Mouse (Mus musculus) cerebellum, adult 9-10 months (tissue): ENCODE results near the gene Extl1.
"Not testable (repeated sequence)": the region's sequence is repeated elsewhere in the genome, so short reads cannot be mapped to it uniquely, and the experiment has no call there.

Source experiments
- DNase-seq: peaks from one replicate; pipeline ENCODE4 v3.0.0; 2022

Extl1 gene

DNA sequence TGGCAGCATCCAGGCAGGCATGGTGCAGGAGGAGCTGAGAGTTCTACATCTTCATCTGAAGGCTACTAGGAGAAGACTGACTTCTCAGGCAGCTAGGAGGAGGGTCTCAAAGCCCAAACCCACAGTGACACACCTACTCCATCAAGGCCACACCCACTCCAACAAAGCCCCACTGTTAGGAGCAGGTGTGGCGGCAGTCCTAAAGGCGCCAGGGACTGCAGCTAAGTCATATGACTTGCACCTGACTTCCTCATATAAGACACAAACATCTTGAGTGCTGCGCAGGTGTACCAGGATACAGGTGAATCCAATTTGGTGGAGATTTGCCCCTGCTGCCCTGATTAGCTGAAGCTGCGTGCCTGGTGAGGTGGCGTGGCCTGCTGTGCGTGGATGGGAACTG is at the start of gene Extl1:
Gene Extl1 (minus strand): TSS at position 101 of the 400 bp plus-strand sequence.
- not testable (repeated sequence) for DNase-seq

DNA sequence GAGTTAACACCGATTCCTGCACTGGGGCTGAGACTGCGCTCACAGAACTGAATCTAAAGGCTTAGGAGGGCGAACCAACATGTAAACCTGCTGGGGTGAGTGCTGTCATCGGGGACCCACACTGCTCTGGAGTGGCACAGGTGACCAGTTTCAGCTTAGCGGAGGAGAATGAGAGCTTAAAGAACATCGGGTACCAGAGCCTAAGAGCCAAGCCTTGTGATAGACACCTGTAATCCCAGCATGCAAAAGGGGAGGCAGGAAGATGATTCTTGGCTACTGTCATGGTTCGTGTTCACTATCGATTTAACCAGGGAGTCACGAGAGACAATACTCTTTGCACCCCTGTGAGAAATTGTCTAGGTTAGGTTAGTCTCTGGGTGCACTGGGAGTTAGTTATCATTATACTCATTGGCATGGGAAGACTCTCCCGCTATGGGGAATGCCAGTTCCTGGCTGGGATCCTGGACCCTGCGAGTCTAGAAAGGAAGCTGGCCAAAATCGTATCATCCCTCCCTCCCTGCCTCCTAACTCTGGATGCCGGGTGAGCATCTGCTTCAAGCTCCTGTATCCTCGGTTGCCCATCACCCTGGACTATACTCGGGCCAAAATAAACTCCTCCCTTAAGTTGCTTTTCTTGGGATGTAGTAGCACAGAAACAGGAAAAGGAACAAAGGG is 49.2 kb upstream of the Extl1 start:
- DNase-seq = peak; percentile 76

DNA sequence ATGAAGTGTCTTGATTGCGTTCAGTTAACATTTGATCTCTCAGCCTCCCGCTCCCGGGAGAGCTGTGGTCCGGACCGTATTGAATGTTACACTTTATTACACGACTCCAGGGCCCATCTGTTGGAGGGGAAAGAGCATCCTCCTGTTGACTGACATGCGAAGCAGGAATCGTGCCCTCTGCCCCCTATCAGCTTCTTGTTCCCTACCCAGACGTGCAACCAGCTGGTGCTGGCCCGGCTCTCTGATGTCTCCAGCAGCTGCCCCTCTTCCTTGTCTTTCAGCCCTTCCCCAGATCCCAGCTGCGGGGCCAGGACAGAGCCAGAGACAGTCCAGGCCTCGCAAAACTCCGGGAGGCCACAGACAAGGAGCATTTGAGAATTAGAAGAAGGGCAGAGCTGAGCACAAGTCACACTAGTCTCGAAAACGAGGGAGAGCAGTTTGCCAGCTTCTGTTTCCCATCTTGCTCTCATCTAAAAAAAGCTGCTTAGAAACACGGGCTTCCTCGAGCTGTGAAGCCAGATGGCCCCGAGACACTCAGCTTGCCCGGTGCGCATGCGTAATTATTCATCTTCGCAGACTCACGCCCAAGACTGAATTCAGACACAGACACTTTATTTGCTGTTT is 46.8 kb upstream of the Extl1 start:
- peak; percentile 92 for DNase-seq

DNA sequence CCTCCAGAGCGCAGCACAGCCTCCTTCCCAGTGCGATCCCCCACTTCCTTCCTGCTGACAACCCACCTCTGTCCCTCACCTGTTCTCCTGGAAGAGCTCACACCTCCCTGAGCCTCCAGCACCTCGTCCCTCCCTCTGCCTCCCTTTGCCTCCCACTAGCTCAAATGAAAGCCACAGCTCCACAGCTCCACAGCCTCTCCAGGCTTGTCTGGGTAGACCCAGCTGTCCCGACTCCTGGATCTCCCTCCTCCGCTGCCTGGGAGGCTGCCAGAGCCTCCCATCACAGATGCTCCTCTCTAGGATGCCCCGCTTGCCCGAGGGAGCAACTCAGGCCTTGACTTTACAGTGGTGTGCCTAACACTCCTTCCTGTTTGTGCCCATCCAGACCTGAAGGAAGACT is 41.4 kb upstream of the Extl1 start:
- DNase-seq = no peak

DNA sequence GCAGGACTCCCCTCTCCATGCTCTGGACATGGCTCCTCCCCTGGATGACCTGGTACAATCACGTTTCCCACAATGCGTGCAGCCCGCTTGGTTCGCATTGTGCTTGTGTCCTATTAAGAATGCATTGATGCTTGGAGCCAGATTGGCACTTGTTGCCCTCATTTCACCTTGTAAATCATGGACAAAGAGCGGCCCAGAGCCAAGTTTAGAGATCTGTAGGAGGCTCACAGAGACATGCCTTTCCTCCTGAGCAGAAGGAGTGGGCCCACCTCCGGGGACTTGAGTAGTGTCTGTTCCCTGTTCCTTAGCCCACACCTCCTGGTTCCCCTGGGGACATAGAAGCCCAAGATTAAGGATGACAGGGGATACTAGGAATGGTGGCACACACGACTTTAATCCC is 40.3 kb upstream of the Extl1 start:
- DNase-seq = no peak

DNA sequence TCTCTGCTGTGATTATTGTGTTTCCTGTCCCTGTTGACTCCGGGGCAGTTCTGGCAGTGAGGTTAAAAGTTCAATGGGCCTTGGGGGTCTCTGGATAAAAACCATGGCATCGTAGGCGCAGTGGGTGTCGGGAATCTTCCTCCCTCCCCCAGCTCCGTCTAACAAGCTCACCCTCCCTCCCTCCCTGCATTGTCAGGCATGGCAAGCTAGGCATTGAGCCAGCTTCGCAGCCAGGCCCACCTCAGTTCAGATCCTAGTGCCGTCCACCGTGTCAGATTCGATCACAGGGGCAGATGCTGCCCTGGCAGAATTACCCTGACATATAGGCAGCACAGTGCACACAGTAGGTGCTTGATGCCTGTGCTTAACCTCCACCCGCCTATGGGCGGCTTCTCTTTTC is 38.3 kb upstream of the Extl1 start:
- no peak for DNase-seq

DNA sequence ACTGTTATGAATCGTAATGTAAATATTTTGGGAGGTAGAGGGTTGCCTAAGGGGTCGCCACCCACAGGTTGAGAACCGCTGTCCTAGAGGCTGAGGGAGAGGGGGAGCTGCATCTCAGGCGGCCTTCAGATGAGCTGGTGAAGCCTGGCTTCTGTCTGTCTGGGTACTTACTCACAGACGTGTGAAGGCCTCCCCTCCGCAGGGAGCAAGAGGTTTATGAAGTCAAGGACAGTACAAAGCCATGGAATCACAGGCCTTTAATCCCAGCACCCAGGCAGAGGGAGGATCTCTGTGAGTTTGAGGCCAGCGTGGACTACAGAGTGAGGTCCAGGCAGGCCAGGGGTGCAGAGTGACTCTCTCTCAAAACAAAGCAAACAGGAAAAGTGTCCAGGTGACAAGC is 33.5 kb upstream of the Extl1 start:
- no peak for DNase-seq

DNA sequence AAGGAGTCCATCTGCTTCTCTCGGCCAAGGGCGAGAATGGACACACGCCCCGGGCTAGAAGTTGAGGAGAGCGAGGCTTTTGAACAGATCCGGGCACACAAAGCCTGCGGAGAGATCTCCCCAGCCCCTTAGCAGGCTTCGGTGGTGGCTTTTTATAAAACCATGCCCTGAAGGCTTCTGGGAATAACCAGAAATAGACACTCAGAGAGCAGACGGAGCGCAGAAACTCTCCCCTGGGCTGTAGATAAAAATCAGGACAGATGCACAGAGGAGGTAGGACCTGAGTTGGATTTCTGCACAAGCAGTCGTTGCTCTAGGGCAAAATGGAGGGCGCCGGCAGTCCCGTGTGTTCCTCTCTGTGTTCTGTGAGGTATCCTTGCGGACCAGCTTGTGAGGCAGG is 33.0 kb upstream of the Extl1 start:
- DNase-seq = no peak

DNA sequence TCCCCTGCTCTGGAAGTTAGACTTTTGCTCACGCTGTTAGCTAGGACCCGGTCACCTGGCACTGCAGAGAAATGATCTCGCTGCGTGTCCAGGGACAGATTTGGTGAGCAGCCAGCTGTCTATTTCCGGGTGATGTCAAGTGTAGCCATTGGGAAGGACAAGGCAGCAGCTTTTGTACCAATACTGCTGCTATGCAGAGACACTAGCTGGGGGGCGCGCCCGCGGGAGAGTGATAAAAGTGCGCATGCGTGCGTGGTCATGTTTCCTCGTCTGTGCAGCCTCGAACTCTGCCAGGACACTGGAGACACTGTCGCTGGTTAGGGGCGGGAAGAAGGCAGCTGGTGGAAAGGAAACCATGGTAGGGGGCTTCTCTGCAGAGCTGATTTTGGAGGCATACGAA is 32.5 kb upstream of the Extl1 start:
- peak; percentile 71 for DNase-seq

DNA sequence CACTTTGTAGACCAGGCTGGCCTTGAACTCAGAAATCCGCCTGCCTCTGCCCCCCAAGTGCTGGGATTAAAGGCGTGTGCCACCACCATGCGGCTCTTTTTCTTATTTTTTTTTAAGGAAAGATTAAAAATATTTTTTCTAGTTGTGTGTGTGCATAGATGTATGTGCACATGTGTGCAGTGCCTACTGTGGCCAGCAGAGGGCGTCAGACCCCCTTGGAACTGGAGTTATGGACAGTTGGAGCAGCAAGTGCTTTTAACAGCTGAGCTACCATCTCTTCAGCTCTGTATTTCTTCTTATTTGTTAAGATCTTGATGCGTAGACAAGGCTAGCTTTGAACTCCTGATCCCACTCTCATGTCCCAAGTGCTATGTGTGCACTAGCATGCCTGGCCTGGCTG is 25.6 kb upstream of the Extl1 start:
- DNase-seq = no peak

DNA sequence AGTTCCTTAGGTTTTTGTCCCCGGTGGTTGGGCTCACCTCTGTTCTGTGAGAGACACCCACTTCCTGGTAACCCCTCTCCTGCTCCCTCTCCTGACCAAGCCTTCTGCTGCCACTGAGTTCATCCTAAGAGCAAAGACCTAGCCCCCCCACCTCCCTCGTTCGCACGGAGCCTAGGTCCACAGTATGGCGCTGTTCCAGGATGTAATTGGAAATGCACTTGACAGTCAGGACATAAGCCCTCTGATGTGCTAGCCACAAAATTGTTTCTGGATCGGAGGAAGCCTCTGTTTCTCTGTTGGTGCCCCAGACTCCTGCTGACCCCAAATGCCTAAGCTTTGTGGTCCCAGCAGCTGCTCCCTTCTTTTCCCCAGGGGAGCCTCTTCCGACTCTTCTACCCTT is 20.1 kb upstream of the Extl1 start:
- DNase-seq = no peak

DNA sequence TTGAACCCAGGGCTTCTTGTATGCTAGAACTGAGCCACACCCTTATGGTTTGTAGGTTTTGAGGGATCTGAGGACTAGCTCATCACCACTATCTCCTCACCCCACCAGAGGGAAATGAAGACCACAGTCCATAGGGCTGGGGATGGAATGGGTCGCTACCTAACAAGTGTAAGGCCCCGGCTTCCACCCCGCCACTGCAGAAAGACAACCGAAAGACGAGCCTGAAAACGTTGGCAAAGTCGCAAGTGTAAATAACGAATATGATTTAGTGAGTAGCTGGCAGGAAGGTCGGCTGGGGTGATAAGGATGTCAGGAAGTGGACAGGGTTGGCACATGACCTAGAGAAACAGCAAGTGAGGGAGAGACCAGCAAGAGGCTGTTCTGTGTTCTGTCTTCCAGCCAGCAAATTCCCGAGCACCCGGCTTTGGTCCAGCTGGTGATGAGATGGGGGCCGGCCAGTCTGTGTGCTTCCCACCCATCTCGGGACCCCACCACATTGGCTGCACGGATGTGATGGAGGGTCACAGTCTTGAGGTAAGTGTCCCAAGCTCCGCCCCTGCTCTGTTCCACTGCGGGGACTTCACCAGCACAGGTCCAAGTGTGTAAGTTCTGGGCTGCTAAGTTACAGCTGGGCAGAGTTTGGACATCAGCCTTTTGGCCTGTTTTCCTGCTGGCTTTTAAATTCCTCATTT is 19.1 kb upstream of the Extl1 start:
- DNase-seq = no peak

DNA sequence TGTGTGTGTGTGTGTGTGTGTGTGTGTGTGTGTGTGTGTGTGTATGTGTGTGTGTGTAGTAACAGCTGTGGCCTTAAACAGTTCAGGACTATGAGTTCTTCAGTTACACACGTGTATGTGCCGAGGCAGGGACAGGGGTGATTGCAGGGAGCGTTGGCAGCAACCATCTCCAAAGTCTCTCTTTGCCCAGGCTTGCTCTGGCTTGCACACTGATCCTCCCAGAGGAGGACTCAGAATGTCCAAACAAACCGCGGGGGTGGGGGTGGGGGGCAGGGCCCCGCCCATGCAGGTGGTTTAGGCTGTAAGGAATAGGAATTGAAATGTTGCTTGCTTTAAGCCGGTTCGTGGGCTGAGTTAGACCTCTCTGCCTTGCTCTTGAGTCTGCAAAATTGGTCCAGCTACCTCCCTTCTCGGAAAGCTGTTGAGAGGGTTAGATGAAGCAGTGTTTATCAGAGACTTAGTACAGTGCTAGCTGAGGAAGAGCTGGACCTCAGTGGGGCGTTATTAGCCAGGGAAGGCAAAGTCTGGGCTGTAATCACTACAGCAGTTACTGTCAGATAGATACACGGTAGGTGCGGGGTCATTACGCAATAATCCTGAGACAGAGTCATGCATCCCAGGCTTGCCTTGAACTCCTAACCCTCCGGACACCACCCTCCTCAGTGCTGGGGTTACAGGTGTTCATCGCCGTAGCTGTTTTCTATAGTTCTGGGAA is 18.4 kb upstream of the Extl1 start:
- DNase-seq = no peak

DNA sequence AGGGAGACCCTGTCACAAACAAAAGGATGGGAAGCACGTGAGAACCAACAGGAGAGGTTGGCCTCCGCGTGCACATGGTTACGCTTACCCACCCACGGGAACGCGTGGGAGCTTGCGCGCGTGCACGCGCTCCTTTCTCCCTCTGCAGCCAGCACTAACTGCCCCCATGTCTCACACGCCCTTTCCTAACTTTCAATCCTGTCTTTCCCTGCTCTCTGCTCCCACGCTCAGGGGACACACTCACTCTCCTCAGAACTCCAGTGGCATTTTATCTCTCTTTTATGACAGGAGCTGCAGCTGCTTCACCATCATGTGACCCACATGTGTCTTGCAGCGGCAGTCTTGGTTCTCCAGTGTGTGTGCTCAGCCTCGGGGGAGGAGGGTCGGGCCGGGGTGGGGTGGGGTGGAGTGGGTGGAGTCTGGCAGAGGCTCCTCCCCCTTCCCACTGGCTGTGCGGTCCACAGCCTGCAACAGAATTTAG is 17.6 kb upstream of the Extl1 start:
- no peak for DNase-seq

DNA sequence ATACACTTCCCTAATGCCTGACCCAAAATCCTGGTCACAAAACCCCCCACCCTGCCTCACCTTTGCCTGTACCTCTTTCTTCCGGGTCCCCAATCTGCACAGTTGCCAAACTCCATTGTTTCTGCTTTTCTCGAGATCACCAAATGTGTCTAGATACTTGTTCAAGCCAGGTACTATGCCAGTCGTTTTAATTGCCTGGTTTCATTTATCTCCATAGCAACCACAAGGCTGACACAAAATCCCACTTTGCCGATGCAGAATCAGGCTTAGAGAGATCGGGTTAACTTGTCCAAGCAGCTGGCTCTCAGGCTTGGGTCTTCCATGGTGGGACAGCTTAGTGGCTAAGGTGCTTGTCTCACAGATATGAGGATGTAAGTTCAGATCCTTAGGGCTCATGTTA is 16.6 kb upstream of the Extl1 start:
- DNase-seq = no peak

DNA sequence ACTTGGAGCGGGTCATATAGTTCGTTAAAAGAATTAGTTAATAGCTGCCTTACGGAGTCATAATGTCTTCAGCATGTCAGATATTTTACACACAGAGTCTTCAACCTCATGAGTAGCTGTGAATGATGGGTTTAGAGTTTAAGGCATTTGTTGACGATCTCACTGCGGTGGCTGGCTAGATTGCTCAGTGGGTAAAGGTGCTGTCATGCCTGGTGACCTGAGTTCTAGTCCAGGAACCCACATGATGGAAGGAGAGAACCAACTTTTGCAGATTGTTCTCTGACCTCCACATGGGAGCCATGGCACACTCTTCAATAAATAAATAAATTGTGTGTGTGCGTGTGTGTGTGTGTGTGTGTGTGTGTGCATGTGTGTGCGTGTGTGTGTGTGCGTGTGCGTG is 14.1 kb upstream of the Extl1 start:
- DNase-seq = no peak

DNA sequence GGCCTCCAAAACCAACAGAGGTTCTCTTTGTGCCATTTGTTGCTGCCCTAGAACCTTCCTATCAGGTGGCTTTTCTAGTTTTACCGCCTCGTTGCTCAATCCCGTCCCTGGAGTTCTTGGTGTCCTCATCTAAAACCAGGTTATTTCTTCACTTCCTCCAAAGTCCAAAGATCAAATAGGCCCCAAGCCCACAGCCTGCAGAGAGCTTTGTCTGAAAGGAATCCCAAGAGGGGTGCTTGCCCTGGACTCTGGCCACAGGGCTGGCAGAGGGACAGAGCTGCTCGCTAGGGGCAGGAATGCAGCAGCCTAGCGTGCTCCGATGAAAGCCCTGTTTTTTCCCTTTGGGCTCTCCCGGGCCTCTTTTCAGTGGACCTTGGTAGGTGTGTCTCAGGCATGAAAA is 13.5 kb upstream of the Extl1 start:
- DNase-seq = peak; percentile 73

DNA sequence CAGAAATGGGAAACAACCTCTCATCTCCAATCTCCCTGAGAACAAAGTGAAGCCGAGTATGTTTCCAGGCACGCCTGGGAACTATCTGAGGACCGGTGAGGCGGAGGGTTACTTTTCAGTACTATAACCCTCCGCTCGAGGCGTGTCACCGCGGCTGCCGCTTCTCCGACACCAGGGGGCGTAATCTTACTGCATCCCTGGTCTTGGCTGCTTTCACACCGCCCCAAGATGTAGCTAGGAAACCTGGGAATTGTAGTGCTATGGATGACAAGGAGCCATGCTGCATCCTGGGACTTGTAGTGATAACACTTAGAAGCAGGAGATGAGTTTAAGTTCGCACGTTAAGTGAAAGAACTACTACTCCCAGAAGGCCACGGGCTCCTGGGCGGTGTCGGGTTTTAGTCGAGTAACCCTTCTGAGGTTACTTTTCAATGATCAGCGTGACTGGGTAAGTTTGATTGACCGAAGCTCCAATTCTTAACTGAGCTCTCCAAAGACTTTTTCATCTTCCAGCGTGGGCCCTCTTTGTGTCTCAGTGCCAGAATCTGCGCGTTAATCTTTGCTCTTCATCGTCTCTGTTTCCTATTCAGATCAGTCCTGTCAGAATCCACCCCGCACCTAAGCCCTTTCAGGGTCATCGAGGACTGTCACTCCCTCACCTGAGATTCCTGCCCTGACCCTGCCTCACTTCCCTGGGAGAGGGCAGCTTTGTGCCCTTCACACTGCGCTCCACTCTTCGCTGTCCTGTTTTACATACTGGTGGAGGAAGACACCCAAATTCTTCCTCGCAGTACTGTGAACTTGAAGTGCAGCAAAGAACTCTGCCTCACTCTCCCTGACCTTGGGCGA is 12.6 kb upstream of the Extl1 start, which contains the start of gene Pafah2:
Gene Pafah2 (plus strand): TSS at position 344 of the 849 bp plus-strand sequence.
- peak; percentile 100 for DNase-seq

DNA sequence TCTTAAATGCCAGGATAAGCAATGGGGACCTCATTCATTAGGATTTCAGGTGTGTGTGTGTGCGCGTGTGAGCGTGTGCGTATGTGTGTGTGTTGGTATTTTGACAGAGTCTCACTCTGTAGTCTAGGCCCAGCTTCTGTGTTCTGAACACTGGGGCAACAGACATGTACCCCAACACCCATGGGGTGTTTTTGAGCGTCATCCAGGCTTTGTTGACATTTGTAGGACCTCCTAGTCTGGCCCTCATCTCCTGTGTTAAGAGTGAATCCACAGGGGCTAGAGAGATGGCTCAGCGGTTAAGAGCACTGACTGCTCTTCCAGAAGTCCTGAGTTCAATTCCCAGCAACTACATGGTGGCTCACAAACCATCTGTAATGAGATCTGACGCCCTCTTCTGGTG is 11.5 kb upstream of the Extl1 start:
- DNase-seq = peak; percentile 63

DNA sequence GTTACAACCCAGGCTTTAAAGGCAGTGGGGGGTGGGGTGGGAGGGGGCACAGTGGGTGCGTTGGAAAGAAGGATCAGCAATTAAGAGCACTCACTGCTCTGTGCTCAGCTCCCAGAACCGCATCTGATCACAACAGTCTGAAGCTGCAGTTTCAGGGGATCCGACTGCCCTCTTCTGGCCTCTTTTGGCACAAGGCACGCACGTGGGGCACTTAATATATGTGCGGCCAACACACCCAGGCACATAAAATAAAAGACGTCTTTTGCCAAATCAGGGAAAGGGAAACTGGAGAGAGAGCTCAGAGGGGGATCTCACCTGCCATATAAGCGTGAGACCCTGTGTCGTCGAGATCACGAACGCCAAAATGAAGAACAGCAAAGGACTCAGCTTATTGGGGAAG is 9.4 kb upstream of the Extl1 start:
- DNase-seq = no peak

DNA sequence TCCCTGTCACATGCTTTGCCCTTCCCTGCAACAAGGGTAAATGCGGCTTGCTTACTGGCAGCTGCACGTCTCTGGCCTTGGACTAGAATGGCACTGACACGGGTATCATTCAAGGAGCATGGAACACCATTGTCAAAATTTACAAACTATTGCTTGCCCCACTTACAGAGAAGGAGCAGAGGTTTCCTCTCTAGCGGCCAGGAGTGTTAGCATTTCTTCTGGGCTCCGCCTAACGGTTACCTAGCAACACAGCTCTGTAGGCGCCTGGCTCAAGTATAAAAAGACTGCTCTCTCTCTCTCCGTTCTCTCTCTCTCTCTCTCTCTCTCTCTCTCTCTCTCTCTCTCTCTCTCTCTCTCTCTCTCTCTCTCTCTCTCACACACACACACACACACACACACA is 8.9 kb upstream of the Extl1 start:
- DNase-seq = no peak

DNA sequence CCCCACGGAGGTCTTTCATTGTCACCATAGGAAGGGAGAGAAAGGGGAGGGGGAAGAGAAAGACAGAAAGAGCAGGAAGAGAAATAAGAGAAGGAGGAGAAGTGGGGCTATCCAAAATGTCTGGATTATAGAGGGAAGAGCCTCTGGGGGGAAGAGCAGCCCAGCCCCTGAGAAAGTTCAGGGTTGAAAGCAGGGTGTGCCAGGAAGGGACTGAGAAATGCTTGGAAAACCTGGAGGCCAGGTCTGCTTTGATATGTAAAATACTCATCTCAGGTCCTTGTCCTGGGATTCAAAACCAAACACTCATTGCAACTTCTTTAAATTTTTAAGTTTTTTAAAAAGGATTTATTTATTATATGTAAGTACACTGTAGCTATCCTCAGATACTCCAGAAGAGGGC is 8.0 kb upstream of the Extl1 start:
- DNase-seq = no peak

DNA sequence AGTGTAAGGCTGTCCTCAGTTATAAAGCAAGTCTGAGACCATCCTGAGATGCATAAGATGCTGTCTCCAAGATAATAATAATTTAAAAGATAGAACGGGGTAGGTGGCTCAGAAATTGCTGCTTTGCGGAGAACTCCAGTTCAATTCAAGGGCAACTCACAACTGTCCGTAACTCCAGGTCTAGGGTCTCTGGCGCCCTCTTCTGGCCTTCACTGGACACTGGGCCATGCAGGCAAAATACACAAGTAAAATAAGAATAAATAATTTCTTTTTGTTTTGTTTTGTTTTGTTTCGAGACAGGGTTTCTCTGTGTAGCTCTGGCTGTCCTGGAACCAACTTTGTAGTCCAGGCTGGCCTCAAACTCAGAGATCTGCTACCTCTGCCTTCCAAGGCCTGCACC is 4.7 kb upstream of the Extl1 start:
- DNase-seq = peak; percentile 77
